ENCODE assay signal across 8 mouse cellular contexts in the genomic region with DNA sequence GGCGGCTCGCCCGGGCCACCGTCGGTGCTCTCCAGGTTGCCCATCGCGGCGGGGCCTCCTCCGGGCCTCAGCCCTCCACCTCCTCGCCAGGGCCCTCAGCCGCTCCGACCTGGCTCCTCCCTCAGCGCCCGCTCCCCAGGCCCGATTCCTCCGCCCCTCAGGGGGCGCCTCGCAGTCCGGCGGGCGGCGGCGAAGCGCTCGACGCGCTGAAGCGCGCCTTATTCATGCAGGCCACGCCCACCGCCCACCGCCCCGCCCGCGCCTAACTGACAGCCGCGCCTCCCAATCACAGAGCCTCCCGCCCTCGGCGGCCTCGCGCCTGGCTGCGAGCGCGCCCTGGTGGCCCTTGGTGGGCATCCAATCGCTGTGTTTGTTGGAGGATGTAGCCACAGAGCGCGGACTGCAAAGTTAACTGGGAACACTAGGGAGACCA. TPM values are rescaled to one million over a fixed set of nuclear protein-coding genes. Genes with fewer than 3 reads are reported as not detected.
DNase-seq lines count a peak whose midpoint lies in the region; ATAC-seq and TF ChIP-seq lines count a peak whose summit lies in the region.

A gene (minus strand): TSS at position 224 of the 433 bp plus-strand sequence.

- H3K9me3 ChIP-seq in hindbrain, embryonic 16.5 days (ENCODE audit: control insufficient read depth, low read length): no peaks in the 10 kb centered on the region

- WGBS in hindbrain, embryonic 16.5 days: 0% methylated on average over 28 of the region's 48 CpGs

- peak within 1 kb of the TSS; percentile 74 for H3K4me2 ChIP-seq in hindbrain, embryonic 16.5 days (ENCODE audit: low read length)

- intact Hi-C loops in gastrocnemius, adult 2 months (cut with DNase I): loop anchor here (1.0 to 2.0 kb wide), 2 partner anchors 37 to 53 kb away; no protein-coding TSS in a partner anchor

- peaks cover 14% of the 10 kb centered on the region for H3K4me1 ChIP-seq in hindbrain, embryonic 16.5 days (ENCODE audit: control insufficient read depth, insufficient read depth, low read depth, low read length)

- ATAC-seq in activated CD4-positive, CD25-positive, alpha-beta regulatory T cell, adult 4 months: peak; percentile 96
- ATAC-seq in common myeloid progenitor, adult 5-6 weeks (replicated peaks; ENCODE audit: low read depth, poor library complexity, severe bottlenecking): peak; percentile 99
- peak; percentile 98 for ATAC-seq in hindbrain, embryonic 16.5 days

- peak; percentile 98 for DNase-seq in gastrocnemius, adult 2 months
- peak; percentile 93 to 97 for DNase-seq in left cerebral cortex, adult 18-20 months (ENCODE audit: low spot score in 2 of 2)
- DNase-seq in lung, postnatal 4 days: peak; percentile 97 to 99
- peak; percentile 98 for DNase-seq in retina, postnatal 1 day
- peak; percentile 100 for DNase-seq in thymus, postnatal 4 days

- no peaks in the 10 kb centered on the region for H3K27me3 ChIP-seq in hindbrain, embryonic 16.5 days (replicated peaks; ENCODE audit: control insufficient read depth, insufficient read depth, low read length)

- peak within 1 kb of the TSS; percentile 92 for H3K27ac ChIP-seq in gastrocnemius, adult 2 months
- H3K27ac ChIP-seq in hindbrain, embryonic 16.5 days (ENCODE audit: low read depth, low read length): peak within 1 kb of the TSS; percentile 61

- H3K36me3 ChIP-seq in hindbrain, embryonic 16.5 days (ENCODE audit: control insufficient read depth, insufficient read depth, low read length): no peaks in the 10 kb centered on the region

- peak within 1 kb of the TSS; percentile 67 for H3K9ac ChIP-seq in hindbrain, embryonic 16.5 days (ENCODE audit: low read depth, low read length)

- peak within 1 kb of the TSS; percentile 77 for H3K4me3 ChIP-seq in gastrocnemius, adult 2 months
- peak within 1 kb of the TSS; percentile 55 for H3K4me3 ChIP-seq in hindbrain, embryonic 16.5 days (ENCODE audit: low read length)

- peak; percentile 93 for TF ChIP-seq CTCF in gastrocnemius, adult 2 months (IDR thresholded peaks at IDR 0.05)

RNA-seq across cellular contexts. Expression of the gene that starts here (rescaled TPM):
- polyA plus RNA-seq in activated CD4-positive, CD25-positive, alpha-beta regulatory T cell, adult 4 months (2017; shearing (Covaris generic)): 1 to 10 TPM; 6.1 to 9.0 TPM
- total RNA-seq in common myeloid progenitor, adult 5-6 weeks (2017): 9.2 and 9.6 TPM in 2 replicates
- total RNA-seq in gastrocnemius, adult 2 months (2021): 1 to 10 TPM; 5.5 to 7.2 TPM
- polyA plus RNA-seq in hindbrain, embryonic 16.5 days (2015; fragmentation: Nextera tagmentation; extraction: Ambion mirVana): 7.4 and 9.7 TPM in 2 replicates
- 1 to 10 TPM; 8.5 to 9.6 TPM for total RNA-seq in left cerebral cortex, adult 18-20 months (2021)

Comparison
In these comparisons a context has a peak if more than half of its experiments do, and no peak if none do; other contexts are left out.
1. Peak in every context shown above with its lines: DNase-seq, ATAC-seq, H3K4me3 ChIP-seq and H3K27ac ChIP-seq.